In the genomic region with DNA sequence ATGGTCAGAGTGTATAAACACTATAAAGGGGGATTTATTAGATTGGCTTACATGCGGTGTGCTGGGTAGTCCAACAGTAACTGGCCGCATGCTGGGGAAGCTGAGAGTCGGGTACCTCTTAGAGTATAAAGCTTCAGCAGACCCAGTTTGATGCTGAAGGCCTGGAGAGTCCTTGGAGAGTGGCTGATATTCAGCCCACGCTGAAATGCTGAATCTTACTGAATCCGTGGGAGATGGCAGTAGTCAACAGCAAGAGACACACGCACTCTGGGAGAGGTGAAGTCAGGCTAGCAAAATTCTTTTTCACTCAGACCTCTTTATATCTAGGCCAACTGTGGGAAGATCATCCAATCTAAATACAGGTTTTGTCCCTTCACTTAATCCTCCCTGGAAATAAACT, we compare ENCODE assay signal across 10 mouse cellular contexts.
"Had no signal": no experiment of that assay in that cellular context is flagged by ENCODE, and none has a peak within 500 bp of the region (broad histone marks: within the 10 kb centered on the region; RNA-seq: fewer than 3 reads in every experiment).

No protein-coding gene starts in this region.

- DNase-seq: retina, postnatal 1 day; right cerebral cortex, postnatal 25 days; right cerebral cortex, postnatal 4 days; spleen, adult 18-20 months; thymus, adult 18-20 months; thymus, adult 2 months; thymus, postnatal 14 days; thymus, postnatal 25 days; thymus, postnatal 36 days; thymus, postnatal 4 days had no signal
